Mouse (Mus musculus) mammary gland, adult 2 months (tissue): ENCODE results near the gene Dnajb6. TPM values are rescaled to one million over a fixed set of nuclear protein-coding genes. Genes with fewer than 3 reads are reported as not detected.

Experiments used
- polyA plus RNA-seq: library from polyadenylated mRNA; depleted of rRNA; stranded (reverse); fragments of >200 nt; gene quantifications from 2 replicates; pipeline ENCODE4 v1.2.3, GENCODE M21; 2012; ENCODE audit warnings: low replicate concordance; rRNA removed

The Dnajb6 gene
- polyA plus RNA-seq = 24.0 and 42.7 TPM in 2 replicates

DNA sequence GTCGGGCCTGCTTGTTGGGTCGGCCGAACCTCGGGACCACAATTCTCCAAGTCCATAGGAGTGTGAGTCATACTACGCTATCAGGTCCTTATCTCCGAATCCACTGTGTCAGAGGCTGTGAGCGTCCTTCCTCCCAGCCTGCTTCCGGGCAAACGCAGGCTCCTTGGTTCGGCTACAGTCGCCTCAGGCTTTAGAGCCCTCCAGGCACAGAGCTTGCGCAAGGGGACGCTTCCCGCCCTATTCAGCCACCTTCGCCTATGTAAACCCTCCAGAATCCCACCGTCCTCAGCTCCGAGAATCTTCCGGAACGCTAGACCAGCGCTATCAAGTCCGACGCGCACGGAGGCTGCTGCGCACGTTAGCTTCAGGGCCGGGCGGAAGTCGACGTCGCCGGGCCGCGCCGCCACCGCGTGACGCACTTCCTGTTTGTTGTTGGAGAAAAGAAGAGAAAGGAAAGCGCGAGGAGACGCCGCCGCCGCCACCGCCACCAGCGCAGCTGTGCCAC is at the start of gene Dnajb6, which contains the start of gene Gm5129:
Gene Dnajb6 (plus strand): TSS at position 132 of the 505 bp plus-strand sequence.
Gene Gm5129 (minus strand): TSS at position 380 of the 505 bp plus-strand sequence.

Other genes with a start within 250 kb of the Dnajb6 start
- gene Ube3c, start 166.4 kb upstream of the Dnajb6 start, polyA plus RNA-seq = 7.7 and 17.3 TPM in 2 replicates
- 1.0 TPM in 1 of 2 replicates, not detected in the other for gene Gm5129, start 248 bp downstream of the Dnajb6 start, polyA plus RNA-seq